14 mouse cellular contexts compared by ENCODE assay signal in the genomic region with DNA sequence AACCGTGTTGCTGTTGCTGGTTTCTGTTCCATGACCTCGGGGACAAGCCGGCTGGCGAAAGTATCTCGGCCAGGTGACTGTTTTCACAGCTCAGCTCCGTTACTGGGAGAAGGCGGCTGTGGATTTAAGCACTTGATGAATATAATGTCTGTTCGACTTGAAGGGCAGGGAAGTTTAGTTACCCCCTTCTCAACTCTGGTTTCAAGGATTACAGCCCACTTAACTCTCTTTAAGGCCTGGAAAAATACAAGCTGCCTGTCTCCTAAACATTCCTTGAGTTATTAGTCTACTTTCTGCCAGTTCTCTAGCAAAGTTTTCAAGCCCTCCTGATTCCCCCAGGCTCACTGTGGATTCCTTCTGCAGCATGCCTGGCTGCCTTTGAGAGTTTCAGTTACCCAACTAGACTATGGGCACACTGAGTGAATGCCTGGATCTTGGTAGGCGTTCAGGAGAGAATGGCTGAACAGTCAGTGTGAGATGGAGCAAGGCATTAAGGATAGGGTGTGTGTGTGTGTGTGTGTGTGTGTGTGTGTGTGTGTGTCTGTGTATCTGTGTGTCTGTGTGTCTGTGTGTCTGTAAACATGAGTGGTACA.
DNase-seq lines count a peak whose midpoint lies in the region; ATAC-seq and TF ChIP-seq lines count a peak whose summit lies in the region.
"Had no signal": no experiment of that assay in that cellular context is flagged by ENCODE, and none has a peak within 500 bp of the region (broad histone marks: within the 10 kb centered on the region; RNA-seq: fewer than 3 reads in every experiment).

No protein-coding gene starts in this region.

- no peaks in the 10 kb centered on the region for H3K36me3 ChIP-seq in heart, adult 2 months (ENCODE audit: control insufficient read depth, insufficient read depth, low read length)
- H3K36me3 ChIP-seq in heart, embryonic 11.5 days (ENCODE audit: control insufficient read depth, insufficient read depth, low read length) = no peaks in the 10 kb centered on the region
- no peaks in the 10 kb centered on the region for H3K36me3 ChIP-seq in kidney, postnatal 0 days (ENCODE audit: insufficient read depth, low read length)
- no peaks in the 10 kb centered on the region for H3K36me3 ChIP-seq in embryonic facial prominence, embryonic 12.5 days
- H3K36me3 ChIP-seq in limb, embryonic 15.5 days = no peaks in the 10 kb centered on the region
- H3K36me3 ChIP-seq: heart, embryonic 12.5 days; neural tube, embryonic 13.5 days had no signal

- H3K4me1 ChIP-seq in heart, adult 2 months (ENCODE audit: control insufficient read depth, insufficient read depth, low read length) = peaks cover 2% of the 10 kb centered on the region; the same call in 1 of the 2 replicates
- no peaks in the 10 kb centered on the region for H3K4me1 ChIP-seq in heart, embryonic 11.5 days (ENCODE audit: control insufficient read depth, insufficient read depth, low read length)
- H3K4me1 ChIP-seq in kidney, postnatal 0 days (replicated peaks; ENCODE audit: insufficient read depth, low read length) = 0 out of 2 replicates have a peak, but pooled peaks cover 6% of the 10 kb centered on the region
- peaks cover 34% of the 10 kb centered on the region for H3K4me1 ChIP-seq in embryonic facial prominence, embryonic 12.5 days
- H3K4me1 ChIP-seq in limb, embryonic 15.5 days = peaks cover 30% of the 10 kb centered on the region

- no peaks in the 10 kb centered on the region for H3K79me2 ChIP-seq in heart, adult 2 months (replicated peaks; ENCODE audit: control insufficient read depth, insufficient read depth, low read length)

- H3K9ac ChIP-seq in heart, adult 2 months (ENCODE audit: low read depth, low read length) = no peak overlapping the region
- H3K9ac ChIP-seq in heart, embryonic 11.5 days (ENCODE audit: low read depth, low read length) = no peak overlapping the region
- H3K9ac ChIP-seq in kidney, postnatal 0 days (ENCODE audit: low read depth, low read length) = no peak overlapping the region
- H3K9ac ChIP-seq in embryonic facial prominence, embryonic 12.5 days = no peak overlapping the region
- no peak overlapping the region for H3K9ac ChIP-seq in limb, embryonic 15.5 days
- H3K9ac ChIP-seq: heart, embryonic 12.5 days; liver, embryonic 14.5 days; neural tube, embryonic 13.5 days had no signal

- 0 out of 2 replicates have a peak, but pooled peaks cover 2% of the 10 kb centered on the region for H3K27me3 ChIP-seq in heart, adult 2 months (ENCODE audit: control insufficient read depth, insufficient read depth, low read length)
- H3K27me3 ChIP-seq in heart, embryonic 11.5 days (ENCODE audit: control insufficient read depth, insufficient read depth, low read length) = no peaks in the 10 kb centered on the region
- H3K27me3 ChIP-seq in kidney, postnatal 0 days (ENCODE audit: insufficient read depth, low read length) = no peaks in the 10 kb centered on the region
- no peaks in the 10 kb centered on the region; the same call in 1 of the 2 replicates for H3K27me3 ChIP-seq in embryonic facial prominence, embryonic 12.5 days
- H3K27me3 ChIP-seq in limb, embryonic 15.5 days = no peaks in the 10 kb centered on the region
- H3K27me3 ChIP-seq: heart, embryonic 12.5 days; neural tube, embryonic 13.5 days had no signal

- peak overlapping the region; percentile 1; the same call in 1 of the 2 replicates for H3K4me3 ChIP-seq in heart, adult 2 months
- no peak overlapping the region for H3K4me3 ChIP-seq in heart, embryonic 11.5 days (ENCODE audit: low read depth, low read length)
- no peak overlapping the region for H3K4me3 ChIP-seq in kidney, postnatal 0 days (replicated peaks; ENCODE audit: low read depth, low read length)
- H3K4me3 ChIP-seq in embryonic facial prominence, embryonic 12.5 days = no peak overlapping the region
- H3K4me3 ChIP-seq in limb, embryonic 15.5 days = no peak overlapping the region
- H3K4me3 ChIP-seq: heart, embryonic 12.5 days; neural tube, embryonic 13.5 days had no signal

- TF ChIP-seq POLR2A in heart, adult 2 months (IDR thresholded peaks at IDR 0.05; ENCODE audit: insufficient read depth, low read depth, low read length) = no peak

- H3K27ac ChIP-seq in heart, adult 2 months = no peak overlapping the region
- H3K27ac ChIP-seq in heart, embryonic 11.5 days (ENCODE audit: low read depth, low read length) = no peak overlapping the region
- no peak overlapping the region for H3K27ac ChIP-seq in kidney, postnatal 0 days
- peak overlapping the region; percentile 65 for H3K27ac ChIP-seq in embryonic facial prominence, embryonic 12.5 days
- peak overlapping the region; percentile 81 for H3K27ac ChIP-seq in limb, embryonic 15.5 days
- H3K27ac ChIP-seq: liver, embryonic 14.5 days; neural tube, embryonic 13.5 days had no signal

- TF ChIP-seq EP300 in heart, adult 2 months (IDR thresholded peaks at IDR 0.05; ENCODE audit: insufficient read depth, low read depth, low read length) = no peak

- no peak overlapping the region for H3K4me2 ChIP-seq in heart, embryonic 11.5 days
- peak overlapping the region; percentile 4; the same call in 1 of the 2 replicates for H3K4me2 ChIP-seq in kidney, postnatal 0 days (ENCODE audit: low read length)
- no peak overlapping the region for H3K4me2 ChIP-seq in embryonic facial prominence, embryonic 12.5 days (replicated peaks)
- 0 out of 2 replicates have a peak overlapping the region, but pooled peaks have one; percentile 19 for H3K4me2 ChIP-seq in limb, embryonic 15.5 days
- H3K4me2 ChIP-seq: heart, embryonic 12.5 days; neural tube, embryonic 13.5 days had no signal

- TF ChIP-seq CTCF in heart, adult 2 months (IDR thresholded peaks at IDR 0.05) = no peak
- no peak for TF ChIP-seq CTCF in kidney, postnatal 0 days (IDR thresholded peaks at IDR 0.05; ENCODE audit: low read depth)

- intact Hi-C loops in heart, adult 2 months (cut with DNase I) = no loop called here

- 70% methylated on average over 9 of the region's 9 CpGs for WGBS in heart, adult 2 months
- 67% methylated on average over 9 of the region's 9 CpGs for WGBS in heart, embryonic 11.5 days (ENCODE audit: insufficient replicate concordance)
- WGBS in kidney, postnatal 0 days = 26% methylated on average over 9 of the region's 9 CpGs
- 33% methylated on average over 9 of the region's 9 CpGs for WGBS in embryonic facial prominence, embryonic 12.5 days
- 26% methylated on average over 9 of the region's 9 CpGs for whole genome bisulfite sequencing in limb, embryonic 15.5 days

- no peak for DNase-seq in heart, adult 2 months
- peak; percentile 80 for DNase-seq in kidney, postnatal 0 days (ENCODE audit: low spot score)
- DNase-seq in kidney, adult 9 months = no peak
- no peak for DNase-seq in gastrocnemius, postnatal 4 days (ENCODE audit: low spot score in 2 of 2)
- DNase-seq: right cerebral cortex, postnatal 4 days; thymus, postnatal 4 days had no signal

- no peaks in the 10 kb centered on the region for H3K9me3 ChIP-seq in heart, embryonic 11.5 days (replicated peaks; ENCODE audit: control insufficient read depth, low read length)
- H3K9me3 ChIP-seq in kidney, postnatal 0 days (replicated peaks; ENCODE audit: low read length) = no peaks in the 10 kb centered on the region
- no peaks in the 10 kb centered on the region for H3K9me3 ChIP-seq in embryonic facial prominence, embryonic 12.5 days
- no peaks in the 10 kb centered on the region for H3K9me3 ChIP-seq in limb, embryonic 15.5 days
- H3K9me3 ChIP-seq: heart, embryonic 12.5 days; neural tube, embryonic 13.5 days had no signal

- ATAC-seq in heart, embryonic 11.5 days (replicated peaks; ENCODE audit: insufficient number of reproducible peaks, low FRiP score, low TSS enrichment) = no peak
- ATAC-seq in kidney, postnatal 0 days (replicated peaks; ENCODE audit: low FRiP score, low read depth) = no peak
- ATAC-seq in embryonic facial prominence, embryonic 12.5 days (ENCODE audit: insufficient number of reproducible peaks, insufficient read depth, low FRiP score, low TSS enrichment) = no peak
- ATAC-seq in limb, embryonic 15.5 days (ENCODE audit: insufficient number of reproducible peaks, low FRiP score, low TSS enrichment, low read depth) = peak; percentile 65; the same call in 1 of the 2 replicates
- no peak for ATAC-seq in frontal cortex, adult (ENCODE audit: low TSS enrichment)
- ATAC-seq: hindbrain, embryonic 16.5 days had no signal

Comparison
In these comparisons a context has a peak if more than half of its experiments do, and no peak if none do; other contexts are left out.
1. H3K27ac ChIP-seq: peak in embryonic facial prominence, embryonic 12.5 days (single experiment) and limb, embryonic 15.5 days (single experiment); none in heart, adult 2 months (single experiment), heart, embryonic 11.5 days (single experiment) and kidney, postnatal 0 days (single experiment).
2. H3K4me2 ChIP-seq: peak in kidney, postnatal 0 days (single experiment) and limb, embryonic 15.5 days (single experiment); none in heart, embryonic 11.5 days (single experiment) and embryonic facial prominence, embryonic 12.5 days (single experiment).